In the genomic region with DNA sequence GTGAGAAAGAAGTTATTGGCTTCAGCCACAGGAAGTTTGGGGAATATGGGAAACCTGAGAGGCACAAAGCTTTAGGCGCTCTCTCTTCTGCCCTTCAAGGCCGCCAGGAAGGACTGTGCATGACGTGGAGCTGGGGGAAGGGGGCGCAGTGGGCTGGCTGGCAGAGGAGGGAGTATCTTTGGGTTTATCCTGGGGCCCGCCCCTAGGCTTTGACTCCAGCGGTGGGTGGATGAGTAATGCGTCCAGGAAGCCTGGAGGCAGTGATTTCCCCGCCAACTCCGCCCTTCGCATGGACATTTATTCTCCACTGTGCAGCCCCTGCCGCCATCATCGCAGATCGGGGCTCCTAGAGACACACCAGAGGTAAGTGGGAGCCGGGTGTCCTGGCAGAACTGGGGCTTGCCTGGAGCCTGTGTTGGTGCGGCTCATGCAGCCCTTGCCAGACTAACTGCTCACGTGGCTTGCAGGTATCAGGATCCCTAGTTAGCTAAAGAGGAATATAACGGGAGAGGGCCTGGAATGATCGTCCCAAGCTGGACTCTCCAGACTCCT, we compare ENCODE assay signal across 8 mouse cellular contexts. TPM values are rescaled to one million over a fixed set of nuclear protein-coding genes. Genes with fewer than 3 reads are reported as not detected.
A peak's percentile ranks its signal among the peaks of the same experiment; 100 is the strongest.
DNase-seq lines count a peak whose midpoint lies in the region; ATAC-seq and TF ChIP-seq lines count a peak whose summit lies in the region.

A gene (plus strand): TSS at position 205 of the 552 bp plus-strand sequence.

- H3K4me1 ChIP-seq in embryonic facial prominence, embryonic 10.5 days: peaks cover 6% of the 10 kb centered on the region; the same call in 1 of the 2 replicates
- no peaks in the 10 kb centered on the region; a peak in 2 of 4 replicates for H3K4me1 ChIP-seq in heart, embryonic 14.5 days (ENCODE audit: control insufficient read depth in 2 of 2, insufficient read depth in 2 of 2, low read length in 2 of 2)
- H3K4me1 ChIP-seq in limb, embryonic 15.5 days: no peaks in the 10 kb centered on the region
- no peaks in the 10 kb centered on the region for H3K4me1 ChIP-seq in midbrain, postnatal 0 days (ENCODE audit: insufficient read depth, low read length)

- no peaks in the 10 kb centered on the region for H3K36me3 ChIP-seq in embryonic facial prominence, embryonic 10.5 days (replicated peaks)
- H3K36me3 ChIP-seq in heart, embryonic 14.5 days (ENCODE audit: control insufficient read depth, insufficient read depth, low read length): no peaks in the 10 kb centered on the region
- H3K36me3 ChIP-seq in limb, embryonic 15.5 days: no peaks in the 10 kb centered on the region
- H3K36me3 ChIP-seq in midbrain, postnatal 0 days (ENCODE audit: insufficient read depth, low read length): no peaks in the 10 kb centered on the region

- DNase-seq in ovary, adult 18-20 months (ENCODE audit: low spot score): peak; percentile 74
- no peak for DNase-seq in ovary, postnatal 10 days (ENCODE audit: low spot score)
- DNase-seq in embryonic facial prominence, embryonic 10.5 days (ENCODE audit: low spot score): peak; percentile 74
- peak; percentile 14 for DNase-seq in midbrain, postnatal 0 days (ENCODE audit: low spot score)
- DNase-seq in layer of hippocampus, postnatal 25 days (ENCODE audit: extremely low spot score in 1 of 2, low spot score in 1 of 2): no peak
- no peak for DNase-seq in layer of hippocampus, adult 9-11 months

- WGBS in embryonic facial prominence, embryonic 10.5 days: 16% methylated on average over 18 of the region's 18 CpGs
- WGBS in heart, embryonic 14.5 days: 18% methylated on average over 18 of the region's 18 CpGs
- 24% methylated on average over 17 of the region's 18 CpGs for WGBS in limb, embryonic 15.5 days
- WGBS in midbrain, postnatal 0 days: 36% methylated on average over 17 of the region's 18 CpGs

- no peaks in the 10 kb centered on the region for H3K9me3 ChIP-seq in embryonic facial prominence, embryonic 10.5 days
- H3K9me3 ChIP-seq in heart, embryonic 14.5 days (ENCODE audit: control insufficient read depth, low read length): no peaks in the 10 kb centered on the region
- no peaks in the 10 kb centered on the region for H3K9me3 ChIP-seq in limb, embryonic 15.5 days
- no peaks in the 10 kb centered on the region for H3K9me3 ChIP-seq in midbrain, postnatal 0 days (ENCODE audit: low read length)

- H3K4me3 ChIP-seq in embryonic facial prominence, embryonic 10.5 days: peak within 1 kb of the TSS; percentile 52
- H3K4me3 ChIP-seq in heart, embryonic 14.5 days (ENCODE audit: control insufficient read depth in 1 of 2, insufficient read depth in 1 of 2, low read depth in 1 of 2, low read length in 2 of 2): peak within 1 kb of the TSS; percentile 37 to 58
- peak within 1 kb of the TSS; percentile 37 for H3K4me3 ChIP-seq in limb, embryonic 15.5 days
- no peak within 1 kb of the TSS for H3K4me3 ChIP-seq in midbrain, postnatal 0 days (ENCODE audit: low read depth, low read length)

- ATAC-seq in heart, embryonic 14.5 days (ENCODE audit: insufficient number of reproducible peaks, insufficient read depth, low FRiP score, low read depth): peak; percentile 84
- ATAC-seq in limb, embryonic 15.5 days (ENCODE audit: insufficient number of reproducible peaks, low FRiP score, low TSS enrichment, low read depth): peak; percentile 63
- ATAC-seq in midbrain, postnatal 0 days (ENCODE audit: low FRiP score): no peak

- peak within 1 kb of the TSS; percentile 51; the same call in 1 of the 2 replicates for H3K9ac ChIP-seq in heart, embryonic 14.5 days (ENCODE audit: low read length)
- no peak within 1 kb of the TSS for H3K9ac ChIP-seq in limb, embryonic 15.5 days
- no peak within 1 kb of the TSS for H3K9ac ChIP-seq in midbrain, postnatal 0 days (replicated peaks; ENCODE audit: low read length, poor library complexity, severe bottlenecking)

- 0 out of 2 replicates have a peak, but pooled peaks have one; percentile 11 for TF ChIP-seq CTCF in midbrain, postnatal 0 days (IDR thresholded peaks at IDR 0.05)

- H3K4me2 ChIP-seq in heart, embryonic 14.5 days (ENCODE audit: low read length): peak within 1 kb of the TSS; percentile 63
- H3K4me2 ChIP-seq in limb, embryonic 15.5 days: peak within 1 kb of the TSS; percentile 44
- no peak within 1 kb of the TSS for H3K4me2 ChIP-seq in midbrain, postnatal 0 days (ENCODE audit: low read depth, low read length, poor library complexity, severe bottlenecking)

- H3K27ac ChIP-seq in embryonic facial prominence, embryonic 10.5 days (replicated peaks): peak within 1 kb of the TSS; percentile 54; the same call in 1 of the 2 replicates
- peak within 1 kb of the TSS; percentile 12 to 54; a peak in 2 of 4 replicates for H3K27ac ChIP-seq in heart, embryonic 14.5 days (replicated peaks in 1 of 2; ENCODE audit: control insufficient read depth in 1 of 2, insufficient read depth in 1 of 2, low read depth in 2 of 2, low read length in 2 of 2)
- H3K27ac ChIP-seq in limb, embryonic 15.5 days: no peak within 1 kb of the TSS
- H3K27ac ChIP-seq in midbrain, postnatal 0 days (ENCODE audit: low read depth, low read length): no peak within 1 kb of the TSS

- no peaks in the 10 kb centered on the region for H3K27me3 ChIP-seq in embryonic facial prominence, embryonic 10.5 days (replicated peaks; ENCODE audit: low read depth, poor library complexity, severe bottlenecking)
- no peaks in the 10 kb centered on the region for H3K27me3 ChIP-seq in heart, embryonic 14.5 days (ENCODE audit: control insufficient read depth, insufficient read depth, low read length)
- H3K27me3 ChIP-seq in limb, embryonic 15.5 days: no peaks in the 10 kb centered on the region
- H3K27me3 ChIP-seq in midbrain, postnatal 0 days (ENCODE audit: insufficient read depth, low read length): no peaks in the 10 kb centered on the region

RNA-seq across cellular contexts. Expression of the gene that starts here (rescaled TPM):
- 10.8 and 13.4 TPM in 2 replicates for polyA plus RNA-seq in embryonic facial prominence, embryonic 10.5 days (2016; fragmentation: Nextera tagmentation; extraction: Ambion mirVana)
- polyA plus RNA-seq in heart, embryonic 14.5 days (2014; fragmentation: Nextera tagmentation; extraction: Ambion mirVana): 32.3 and 33.8 TPM in 2 replicates
- 36.0 and 41.1 TPM in 2 replicates for polyA plus RNA-seq in limb, embryonic 15.5 days (2015; fragmentation: Nextera tagmentation; extraction: Ambion mirVana)
- total RNA-seq in midbrain, postnatal 0 days (2014; rRNA removed): 3.8 and 9.3 TPM in 2 replicates
- 3.2 and 4.1 TPM in 2 replicates for polyA plus RNA-seq in midbrain, postnatal 0 days (2015; fragmentation: Nextera tagmentation; extraction: Ambion mirVana)
- total RNA-seq in layer of hippocampus, postnatal 25 days (2021): under 1 TPM; 0.34 to 0.47 TPM

Comparison
In these comparisons a context has a peak if more than half of its experiments do, and no peak if none do; other contexts are left out.
1. DNase-seq: peak in ovary, adult 18-20 months (single experiment), embryonic facial prominence, embryonic 10.5 days (single experiment) and midbrain, postnatal 0 days (single experiment); none in ovary, postnatal 10 days (single experiment), layer of hippocampus, postnatal 25 days (0 of 2) and layer of hippocampus, adult 9-11 months (single experiment).
2. H3K27ac ChIP-seq: peak in embryonic facial prominence, embryonic 10.5 days (single experiment) and heart, embryonic 14.5 days (2 of 2); none in limb, embryonic 15.5 days (single experiment) and midbrain, postnatal 0 days (single experiment).